9 mouse cellular contexts compared by ENCODE assay signal in genomic region chr11:67675562-67676540, GRCm38 (mm10). TPM values are rescaled to one million over a fixed set of nuclear protein-coding genes. Genes with fewer than 3 reads are reported as not detected.
DNase-seq lines count a peak whose midpoint lies in the region; ATAC-seq and TF ChIP-seq lines count a peak whose summit lies in the region.
"Had no signal": no experiment of that assay in that cellular context is flagged by ENCODE, and none has a peak within 500 bp of the region (broad histone marks: within the 10 kb centered on the region; RNA-seq: fewer than 3 reads in every experiment).

No protein-coding gene starts in this region.

- no peaks in the 10 kb centered on the region for H3K9me3 ChIP-seq in heart, embryonic 10.5 days
- H3K9me3 ChIP-seq in heart, embryonic 12.5 days (replicated peaks), result no peaks in the 10 kb centered on the region
- H3K9me3 ChIP-seq in midbrain, embryonic 10.5 days (replicated peaks), result no peaks in the 10 kb centered on the region
- H3K9me3 ChIP-seq: megakaryocyte, embryonic 14.5 days had no signal

- H3K36me3 ChIP-seq in heart, embryonic 10.5 days, result no peaks in the 10 kb centered on the region
- no peaks in the 10 kb centered on the region for H3K36me3 ChIP-seq in heart, embryonic 12.5 days
- no peaks in the 10 kb centered on the region for H3K36me3 ChIP-seq in midbrain, embryonic 10.5 days

- H3K4me1 ChIP-seq in heart, embryonic 10.5 days, result peaks cover 20% of the 10 kb centered on the region
- H3K4me1 ChIP-seq in heart, embryonic 12.5 days (replicated peaks), result peaks cover 16% of the 10 kb centered on the region
- H3K4me1 ChIP-seq in midbrain, embryonic 10.5 days, result no peaks in the 10 kb centered on the region

- no peaks in the 10 kb centered on the region for H3K27me3 ChIP-seq in heart, embryonic 10.5 days (ENCODE audit: insufficient read depth, poor library complexity, severe bottlenecking)
- no peaks in the 10 kb centered on the region for H3K27me3 ChIP-seq in heart, embryonic 12.5 days (replicated peaks)
- no peaks in the 10 kb centered on the region for H3K27me3 ChIP-seq in midbrain, embryonic 10.5 days (ENCODE audit: low read depth, poor library complexity, severe bottlenecking)

- peak; percentile 59 to 81 for DNase-seq in heart, adult 18-20 months
- no peak for DNase-seq in heart, embryonic 10.5 days (ENCODE audit: low spot score)
- DNase-seq in ES-CJ7 (ENCODE audit: low read depth, low spot score), result peak; percentile 67
- peak; percentile 80 for DNase-seq in cerebellum, adult 9-11 months
- DNase-seq in layer of hippocampus, adult 2 months (ENCODE audit: low spot score in 2 of 2), result peak; percentile 74 to 75
- peak; percentile 56 for DNase-seq in midbrain, embryonic 10.5 days (ENCODE audit: low spot score)
- DNase-seq in testis, postnatal 14 days (ENCODE audit: low spot score), result peak; percentile 39

- no peak overlapping the region for H3K4me2 ChIP-seq in heart, embryonic 12.5 days

- H3K4me3 ChIP-seq in heart, embryonic 10.5 days, result no peak overlapping the region
- H3K4me3 ChIP-seq in heart, embryonic 12.5 days, result no peak overlapping the region
- H3K4me3 ChIP-seq in layer of hippocampus, adult 2 months, result no peak overlapping the region
- no peak overlapping the region for H3K4me3 ChIP-seq in midbrain, embryonic 10.5 days

- no peak overlapping the region for H3K27ac ChIP-seq in heart, embryonic 10.5 days
- H3K27ac ChIP-seq in heart, embryonic 12.5 days (ENCODE audit: poor library complexity, severe bottlenecking), result no peak overlapping the region
- peak overlapping the region; percentile 48; the same call in 1 of the 2 replicates for H3K27ac ChIP-seq in layer of hippocampus, adult 2 months
- H3K27ac ChIP-seq in midbrain, embryonic 10.5 days (replicated peaks), result no peak overlapping the region

- no peak overlapping the region for H3K9ac ChIP-seq in heart, embryonic 12.5 days

- TF ChIP-seq CTCF in layer of hippocampus, adult 2 months (conservative IDR thresholded peaks at IDR 0.05), result peak; percentile 84

- peak; percentile 48; the same call in 1 of the 2 replicates for ATAC-seq in heart, embryonic 12.5 days (ENCODE audit: insufficient number of reproducible peaks, low FRiP score)

- WGBS in heart, embryonic 10.5 days, result 57% methylated on average over 12 of the region's 12 CpGs
- 49% methylated on average over 12 of the region's 12 CpGs for WGBS in heart, embryonic 12.5 days
- 63% methylated on average over 12 of the region's 12 CpGs for WGBS in midbrain, embryonic 10.5 days

RNA-seq across cellular contexts. Expression of gene Rcvrn, which starts 19.3 kb away (rescaled TPM):
- not detected for total RNA-seq in heart, adult 18-20 months (2021)
- not detected in 2 replicates for polyA plus RNA-seq in heart, embryonic 10.5 days (2016; fragmentation: Nextera tagmentation; extraction: Ambion mirVana)
- not detected in 2 replicates for polyA plus RNA-seq in heart, embryonic 12.5 days (2016; fragmentation: Nextera tagmentation; extraction: Ambion mirVana)
- total RNA-seq in layer of hippocampus, adult 2 months (2021), result 1 to 10 TPM; 1.4 to 1.9 TPM
- not detected in 2 replicates for polyA plus RNA-seq in midbrain, embryonic 10.5 days (2016; fragmentation: Nextera tagmentation; extraction: Ambion mirVana)
